Mouse (Mus musculus): Measurements from ENCODE around the gene R3hdm4.

R3hdm4 gene

DNA sequence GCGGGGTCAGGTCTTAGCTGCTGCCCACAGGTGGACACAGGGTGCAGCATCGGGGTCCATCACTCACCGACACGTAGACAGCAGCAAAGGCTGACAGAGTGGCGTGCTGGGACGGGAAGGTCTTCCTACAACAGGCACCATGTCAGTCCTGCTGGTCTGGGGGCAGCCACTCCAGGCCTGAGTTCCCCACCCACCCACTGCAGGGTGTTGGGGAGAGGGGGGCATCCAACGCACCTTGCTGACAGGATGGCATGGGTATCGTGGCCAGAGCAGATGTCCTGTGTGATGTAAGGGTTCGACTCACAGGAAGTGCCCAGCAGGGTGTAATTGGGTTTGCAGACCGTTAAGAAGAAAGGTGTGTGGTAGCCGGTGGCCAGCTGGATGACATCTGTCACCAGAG lies 54.4 kb downstream of the R3hdm4 start:
- no peak for DNase-seq (ENCODE audit: low read depth)

DNA sequence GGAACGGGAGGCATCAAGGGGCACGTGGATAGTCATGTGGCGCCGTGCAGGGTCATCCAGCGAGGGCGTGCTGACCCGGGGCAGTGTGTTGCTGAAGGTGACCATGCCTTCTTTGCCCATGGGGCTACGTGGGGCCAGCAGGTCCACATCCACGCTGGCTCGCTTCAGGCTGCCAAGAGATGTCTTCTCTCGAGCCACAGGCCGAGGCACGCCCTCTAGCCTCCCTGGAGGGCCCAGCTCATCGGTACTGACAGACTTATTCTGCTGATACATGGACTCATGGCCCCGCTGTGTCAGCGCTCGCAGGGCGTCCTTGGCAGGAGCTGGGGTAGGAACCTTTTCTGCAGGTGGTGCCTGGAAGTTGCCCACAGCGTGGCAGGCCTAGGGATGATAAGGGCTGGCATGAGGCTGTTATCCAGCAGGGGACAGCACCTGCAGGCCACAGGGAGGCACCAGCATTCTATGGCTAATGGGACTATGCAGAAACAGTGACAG lies 55.2 kb downstream of the R3hdm4 start:
- DNase-seq (ENCODE audit: low read depth), result no peak

DNA sequence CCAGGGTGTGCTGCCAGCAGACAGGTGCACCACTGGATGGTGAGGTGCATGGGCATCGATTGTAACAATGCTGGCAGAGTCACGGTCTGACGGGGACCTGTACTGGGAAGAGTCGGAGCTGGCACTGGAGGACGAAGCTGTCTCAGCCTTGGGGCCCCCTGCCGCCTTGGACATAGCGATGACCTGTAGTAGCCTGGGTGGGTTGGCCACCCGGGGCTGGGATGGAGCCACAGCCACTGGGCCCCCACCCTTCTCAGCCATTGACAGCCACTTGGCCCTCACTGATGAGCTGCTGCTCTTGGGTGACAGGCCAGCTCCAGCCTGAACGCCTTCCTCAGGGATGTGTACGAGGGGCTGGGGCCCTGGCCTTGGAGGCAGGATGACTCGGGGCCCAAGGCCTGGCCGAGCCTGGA lies 55.8 kb downstream of the R3hdm4 start:
- no peak for DNase-seq (ENCODE audit: low read depth)

- no peak for DNase-seq (ENCODE audit: low read depth)
These were observed 56.4 kb downstream of the R3hdm4 start for GRCm38 (mm10) chr10:79864351-79865188.

- DNase-seq (ENCODE audit: low read depth), result no peak
These were observed 58.1 kb downstream of the R3hdm4 start for GRCm38 (mm10) chr10:79862925-79863324.

DNA sequence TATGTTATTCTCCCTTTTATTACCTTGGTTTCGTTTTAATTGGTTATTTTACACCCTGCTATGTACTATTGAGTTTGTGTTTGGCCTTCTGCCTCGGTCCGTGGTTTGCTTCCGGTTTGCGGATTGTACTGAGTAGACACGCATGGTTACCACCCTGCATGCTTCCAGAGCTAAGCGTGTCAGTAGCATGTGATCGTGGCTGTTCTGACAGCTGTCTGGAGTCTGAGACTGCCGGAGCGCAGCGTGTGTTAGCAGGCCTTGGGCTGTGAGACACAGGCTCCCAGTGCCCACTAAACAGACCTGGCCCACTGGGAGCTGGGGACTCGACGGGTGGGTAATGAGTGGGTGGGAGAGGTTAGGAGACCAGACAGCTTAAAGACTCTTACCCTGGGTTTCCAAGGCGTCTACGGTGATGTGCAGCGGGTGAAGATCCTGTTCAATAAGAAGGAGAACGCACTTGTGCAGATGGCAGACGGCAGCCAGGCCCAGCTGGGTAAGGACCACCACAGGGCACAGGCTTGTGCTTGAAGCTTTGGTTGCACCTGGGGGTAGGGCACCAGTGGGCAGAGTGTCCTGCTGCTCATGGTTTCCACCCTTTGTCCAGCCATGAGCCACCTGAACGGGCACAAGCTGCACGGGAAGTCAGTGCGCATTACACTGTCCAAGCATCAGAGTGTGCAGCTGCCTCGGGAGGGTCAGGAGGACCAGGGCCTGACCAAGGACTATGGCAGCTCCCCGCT lies 58.8 kb downstream of the R3hdm4 start:
- DNase-seq (ENCODE audit: low read depth), result no peak

DNA sequence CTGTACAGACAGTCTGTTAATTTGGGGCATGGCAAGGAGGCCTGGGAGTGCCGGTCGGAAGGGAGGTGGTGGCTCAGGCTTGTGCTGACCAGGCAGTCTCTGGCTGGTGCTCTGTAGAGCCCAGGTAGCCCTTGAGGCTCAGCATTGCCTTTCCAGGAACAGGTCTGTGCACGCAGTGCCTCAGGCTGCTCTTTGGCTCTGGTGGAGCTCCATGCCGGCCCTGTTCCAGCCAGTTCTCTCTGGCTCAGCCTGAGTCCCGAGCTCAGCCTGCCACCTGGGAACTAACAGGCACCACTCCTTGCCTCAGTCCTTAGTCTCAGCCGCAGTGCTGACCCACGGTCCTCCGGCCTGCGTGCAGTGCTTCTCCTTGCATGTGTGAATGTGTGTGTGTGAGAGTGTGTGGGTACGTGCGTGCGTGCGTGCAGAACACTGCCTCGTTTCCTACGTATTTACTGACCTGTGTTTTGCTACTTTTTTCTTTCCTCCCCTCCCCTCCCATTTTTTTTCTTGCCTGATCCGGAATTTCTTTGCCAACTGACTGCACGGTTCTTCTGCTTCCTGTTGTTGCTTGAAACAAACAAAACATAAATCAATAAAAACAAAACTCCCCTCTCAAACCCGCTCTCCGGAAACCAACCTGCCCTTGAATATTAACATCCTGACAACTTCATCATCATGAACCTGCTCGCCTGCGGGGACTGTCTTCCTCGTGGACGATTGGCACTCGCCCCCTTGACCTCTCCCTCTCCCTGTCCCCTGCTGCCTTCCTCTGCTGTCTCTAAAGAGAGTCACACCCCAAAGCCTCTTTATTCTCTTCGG lies 59.6 kb downstream of the R3hdm4 start:
- no peak for DNase-seq (ENCODE audit: low read depth)

DNA sequence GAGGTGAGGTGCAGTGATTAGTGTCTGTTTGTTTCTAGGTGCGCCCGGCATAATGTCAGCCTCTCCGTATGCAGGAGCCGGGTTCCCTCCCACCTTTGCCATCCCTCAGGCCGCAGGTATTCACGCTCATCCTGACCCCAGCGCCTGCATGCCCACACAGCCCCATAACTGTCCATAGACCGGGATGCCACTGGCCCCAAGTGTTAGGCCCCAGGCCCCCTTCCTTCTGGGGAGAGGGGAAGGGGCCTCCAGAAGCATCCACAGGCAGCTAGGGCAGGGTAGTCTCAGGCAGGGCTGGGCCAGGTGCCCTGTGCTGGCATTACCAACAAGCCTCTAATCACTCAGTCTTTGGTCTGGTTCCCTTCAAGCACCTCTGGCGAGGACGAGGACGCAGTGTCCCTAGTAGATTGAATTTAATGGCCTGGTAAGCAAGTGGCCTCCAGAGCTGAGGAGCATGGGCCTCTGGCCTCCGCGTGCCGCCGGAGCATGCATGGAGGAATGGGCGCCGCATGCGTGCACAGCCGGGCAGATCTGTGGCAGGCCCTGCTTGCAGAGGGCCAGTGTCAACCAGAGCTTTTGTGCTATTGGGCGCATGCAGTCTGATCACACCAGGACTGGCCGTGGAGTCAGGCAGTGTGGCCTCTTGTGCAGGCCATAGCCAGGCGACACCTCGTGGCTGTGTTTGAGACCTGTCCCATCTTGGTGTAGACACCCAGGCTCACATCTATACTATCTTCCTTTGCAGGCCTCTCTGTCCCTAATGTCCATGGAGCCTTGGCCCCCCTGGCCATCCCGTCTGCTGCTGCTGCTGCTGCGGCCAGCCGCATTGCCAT lies 60.7 kb downstream of the R3hdm4 start:
- no peak for DNase-seq (ENCODE audit: low read depth)

Measured in c-Kit-positive CD71-negative TER-119-negative erythroid progenitor cells, embryonic 14.5 days (primary cell).